Mouse (Mus musculus): ENCODE data around the gene Nmnat3. TPM values are rescaled to one million over a fixed set of nuclear protein-coding genes. Genes with fewer than 3 reads are reported as not detected.
"Not testable (repeated sequence)": the region's sequence is repeated elsewhere in the genome, so short reads cannot be mapped to it uniquely, and the experiment has no call there.

Gene Nmnat3
- 1.2 and 1.4 TPM in 2 replicates for polyA plus RNA-seq (2015; fragmentation: Nextera tagmentation; extraction: Ambion mirVana)

DNA sequence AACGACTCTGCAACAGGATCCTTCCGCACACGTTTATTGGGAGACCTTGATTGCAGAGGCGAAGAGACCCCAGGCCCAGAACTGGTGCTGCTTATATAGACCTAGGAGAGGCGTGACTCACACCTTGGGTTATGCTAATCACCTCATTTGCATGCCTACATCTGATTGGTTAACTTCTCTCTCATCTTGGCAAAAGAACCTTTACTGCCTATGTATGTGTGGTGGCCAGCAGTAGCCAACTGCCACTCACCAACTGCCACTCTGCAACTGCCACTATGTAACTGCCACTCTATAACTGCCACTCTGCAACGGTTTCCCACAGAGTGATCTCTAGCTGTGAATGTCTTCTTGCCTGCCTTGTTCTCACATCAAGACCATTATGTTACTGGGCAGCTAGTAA, at the start of gene Nmnat3:
Gene Nmnat3, plus strand, starts transcription at position 301 of the 400 bp plus-strand sequence.
- not testable (repeated sequence) for H3K27ac ChIP-seq (replicated peaks); H3K4me1 ChIP-seq (replicated peaks); H3K4me3 ChIP-seq; ATAC-seq (ENCODE audit: low FRiP score, low read depth); H3K36me3 ChIP-seq; H3K4me2 ChIP-seq; H3K27me3 ChIP-seq; H3K9me3 ChIP-seq; H3K9ac ChIP-seq
- WGBS, result 82% methylated on average over 6 of the region's 6 CpGs

DNA sequence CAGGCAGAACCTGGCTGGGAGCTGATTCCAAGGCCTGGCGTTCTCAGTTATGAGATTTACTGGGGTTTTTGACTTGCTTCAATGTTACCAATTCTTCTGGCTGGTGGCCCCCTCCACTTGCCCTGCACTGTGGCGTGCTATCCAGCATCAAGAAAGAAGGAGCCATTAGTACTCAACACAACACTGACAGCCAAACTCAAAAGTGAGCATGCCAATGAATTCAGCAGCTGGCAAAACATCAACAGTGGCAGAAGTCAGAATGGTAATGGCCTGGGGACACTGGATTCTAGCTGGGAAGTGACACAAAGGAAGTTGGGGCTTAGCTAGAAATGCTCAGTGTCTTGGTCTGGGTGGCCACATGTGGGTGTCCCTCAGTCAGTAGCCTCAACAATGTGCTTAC, 43.8 kb upstream of the Nmnat3 start:
- H3K9me3 ChIP-seq, result no peaks in the 10 kb centered on the region
- H3K27me3 ChIP-seq, result no peaks in the 10 kb centered on the region
- no peak overlapping the region for H3K4me3 ChIP-seq
- WGBS, result 86% methylated on average over 2 of the region's 2 CpGs
- H3K4me1 ChIP-seq (replicated peaks), result no peaks in the 10 kb centered on the region
- no peaks in the 10 kb centered on the region for H3K36me3 ChIP-seq
- no peak for ATAC-seq (ENCODE audit: low FRiP score, low read depth)
- H3K9ac ChIP-seq, result no peak overlapping the region
- no peak overlapping the region for H3K4me2 ChIP-seq
- no peak overlapping the region for H3K27ac ChIP-seq (replicated peaks)

DNA sequence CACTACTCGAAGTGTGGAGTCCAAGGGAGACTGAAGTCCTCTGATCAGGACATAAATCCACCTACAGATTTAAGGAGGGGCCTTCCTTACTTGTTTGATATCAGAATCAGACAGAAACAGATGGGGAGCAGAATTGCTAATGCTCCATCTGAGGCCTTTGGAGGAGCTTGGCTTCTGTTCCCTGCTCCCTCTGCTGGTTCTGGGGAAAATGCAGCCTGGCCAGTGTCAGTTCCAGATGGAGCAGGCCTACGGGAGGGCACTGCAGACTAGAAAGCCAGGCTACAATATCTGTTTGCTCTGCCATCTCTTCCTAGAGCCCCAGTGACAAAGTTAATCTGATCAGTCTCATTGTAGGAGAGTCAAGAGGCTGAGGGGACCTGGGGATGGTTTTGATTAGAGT, 43.0 kb upstream of the Nmnat3 start:
- H3K9ac ChIP-seq, result no peak overlapping the region
- H3K27me3 ChIP-seq, result no peaks in the 10 kb centered on the region
- H3K27ac ChIP-seq (replicated peaks), result no peak overlapping the region
- no peak overlapping the region for H3K4me2 ChIP-seq
- no peaks in the 10 kb centered on the region for H3K36me3 ChIP-seq
- no peaks in the 10 kb centered on the region for H3K9me3 ChIP-seq
- 49% methylated on average over 2 of the region's 2 CpGs for WGBS
- no peaks in the 10 kb centered on the region for H3K4me1 ChIP-seq (replicated peaks)
- no peak overlapping the region for H3K4me3 ChIP-seq
- ATAC-seq (ENCODE audit: low FRiP score, low read depth), result no peak

DNA sequence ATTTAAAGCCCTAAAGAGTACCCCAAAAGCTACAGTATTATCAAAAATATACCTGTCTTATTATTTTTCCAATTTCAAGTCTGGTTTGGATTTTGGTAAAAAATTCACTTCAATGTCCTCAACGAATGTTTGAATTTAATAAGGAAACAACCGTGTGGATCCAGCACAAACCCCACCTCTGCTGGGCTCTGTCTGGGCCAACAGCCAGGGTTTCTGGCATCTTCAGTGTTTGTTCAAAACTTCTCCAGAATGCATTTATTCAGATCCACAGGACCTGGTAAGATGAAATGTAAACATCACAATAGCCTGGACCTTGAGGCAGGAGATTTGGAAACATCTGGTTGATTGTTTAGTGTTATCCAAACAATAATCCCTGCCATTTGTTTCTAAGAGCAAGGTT, 42.0 kb upstream of the Nmnat3 start:
- no peak for ATAC-seq (ENCODE audit: low FRiP score, low read depth)
- Histone ChIP-seq H3K36me3 (no peaks in the 10 kb centered on the region), H3K4me3 (no peak overlapping the region), H3K9ac (no peak overlapping the region), H3K4me1 (replicated peaks) (no peaks in the 10 kb centered on the region), H3K4me2 (no peak overlapping the region), H3K27me3 (no peaks in the 10 kb centered on the region), H3K27ac (replicated peaks) (no peak overlapping the region), H3K9me3 (no peaks in the 10 kb centered on the region)
- WGBS, result 84% methylated on average over 2 of the region's 2 CpGs

DNA sequence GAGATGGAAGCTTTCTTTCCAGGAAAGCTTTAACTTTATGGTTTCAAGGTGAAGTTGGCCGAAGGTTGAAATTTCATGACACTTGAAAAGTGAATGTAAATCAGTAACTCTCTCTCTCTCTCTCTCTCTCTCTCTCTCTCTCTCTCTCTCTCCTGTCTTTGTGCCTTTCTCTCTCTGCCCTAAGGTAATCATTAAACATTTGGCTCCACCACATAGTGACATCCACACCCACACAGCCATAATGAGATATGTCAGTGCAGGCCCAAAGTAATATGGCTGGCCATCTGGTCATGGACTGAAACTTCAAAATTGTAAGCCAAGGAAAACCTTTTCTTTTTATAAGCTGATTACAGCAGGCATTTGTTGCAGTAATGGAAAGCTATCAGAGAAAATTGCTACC, 40.9 kb upstream of the Nmnat3 start:
- Histone ChIP-seq H3K4me3 (no peak overlapping the region), H3K36me3 (no peaks in the 10 kb centered on the region), H3K9me3 (no peaks in the 10 kb centered on the region), H3K4me1 (replicated peaks) (no peaks in the 10 kb centered on the region), H3K9ac (no peak overlapping the region), H3K27ac (replicated peaks) (no peak overlapping the region), H3K27me3 (no peaks in the 10 kb centered on the region), H3K4me2 (no peak overlapping the region)
- WGBS, result 100% methylated on average over 1 of the region's 1 CpGs
- no peak for ATAC-seq (ENCODE audit: low FRiP score, low read depth)

DNA sequence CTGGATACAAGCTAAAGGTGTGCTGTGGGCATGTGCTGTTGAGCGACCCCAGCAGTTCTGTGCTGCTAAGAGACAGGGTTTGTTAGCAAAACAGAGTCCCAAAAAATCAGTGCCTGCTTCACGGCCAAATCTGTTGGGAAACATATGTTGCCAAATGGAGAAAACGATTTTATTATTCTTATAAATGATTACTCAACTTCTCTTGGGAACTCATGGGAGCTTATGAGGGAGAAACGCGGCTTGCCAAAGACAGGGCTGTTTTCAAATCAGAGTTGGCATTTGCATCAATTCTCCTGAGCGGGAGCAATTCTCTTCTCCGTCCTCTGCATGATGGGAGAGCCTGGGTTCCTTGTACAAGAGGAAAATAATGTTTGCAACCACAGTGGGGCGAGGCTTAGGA, 27.0 kb upstream of the Nmnat3 start:
- 72% methylated on average over 8 of the region's 8 CpGs for WGBS
- ATAC-seq (ENCODE audit: low FRiP score, low read depth), result no peak
- Histone ChIP-seq H3K4me1 (replicated peaks) (no peaks in the 10 kb centered on the region), H3K27me3 (no peaks in the 10 kb centered on the region), H3K4me2 (no peak overlapping the region), H3K36me3 (no peaks in the 10 kb centered on the region), H3K27ac (replicated peaks) (no peak overlapping the region), H3K9me3 (no peaks in the 10 kb centered on the region), H3K4me3 (no peak overlapping the region), H3K9ac (no peak overlapping the region)

DNA sequence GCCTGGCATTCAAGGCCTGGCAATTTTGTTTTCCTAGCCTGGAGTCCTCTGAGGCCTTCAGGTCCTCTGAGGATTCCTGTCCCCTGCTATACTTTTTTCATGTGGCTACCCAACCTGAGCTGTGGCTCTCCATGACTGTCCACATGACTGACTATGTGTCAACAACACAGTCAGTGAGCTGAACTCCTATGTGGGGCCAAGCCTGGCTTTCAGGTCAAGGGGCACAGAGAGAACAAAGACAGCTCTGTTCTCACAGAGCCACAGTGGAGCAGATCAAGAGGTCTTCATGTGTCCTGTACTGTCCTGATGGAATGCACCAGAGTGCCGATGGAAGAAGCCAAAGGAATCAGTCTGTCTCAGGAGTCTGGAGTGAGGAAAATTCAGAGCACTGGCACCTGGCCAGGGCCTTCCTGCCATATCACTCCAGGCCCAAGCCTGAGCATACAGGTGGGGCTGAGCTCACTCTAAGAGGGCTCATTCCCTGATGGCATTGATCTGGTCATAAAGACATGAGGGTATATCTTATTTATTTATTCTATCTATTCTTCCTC, 25.7 kb upstream of the Nmnat3 start:
- no peak overlapping the region for H3K4me3 ChIP-seq
- no peaks in the 10 kb centered on the region for H3K4me1 ChIP-seq (replicated peaks)
- no peak overlapping the region for H3K27ac ChIP-seq (replicated peaks)
- no peaks in the 10 kb centered on the region for H3K27me3 ChIP-seq
- no peaks in the 10 kb centered on the region for H3K36me3 ChIP-seq
- no peaks in the 10 kb centered on the region for H3K9me3 ChIP-seq
- H3K9ac ChIP-seq, result no peak overlapping the region
- ATAC-seq (ENCODE audit: low FRiP score, low read depth), result no peak
- 15% methylated on average over 1 of the region's 1 CpGs for WGBS
- no peak overlapping the region for H3K4me2 ChIP-seq

DNA sequence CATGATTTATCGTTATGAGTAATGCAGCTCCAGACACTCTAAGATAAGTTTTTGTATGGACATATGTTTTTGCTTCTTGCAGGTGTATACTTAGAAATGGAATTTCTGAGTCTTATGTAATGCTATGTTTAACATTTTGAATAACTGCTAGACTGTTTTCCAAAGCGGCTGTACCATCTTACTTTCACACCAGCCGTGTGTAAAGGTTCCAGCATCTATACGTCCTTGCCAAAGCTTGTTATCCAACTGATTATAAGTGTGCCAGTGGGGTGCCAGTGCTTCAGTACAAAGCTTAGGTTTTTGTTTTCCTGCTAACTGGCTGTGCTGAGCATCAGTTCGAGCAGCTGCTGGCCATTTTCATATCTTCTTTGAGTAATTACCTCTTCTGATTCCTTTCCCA, 22.3 kb upstream of the Nmnat3 start:
- no peaks in the 10 kb centered on the region for H3K9me3 ChIP-seq
- no peaks in the 10 kb centered on the region for H3K4me1 ChIP-seq (replicated peaks)
- no peak overlapping the region for H3K9ac ChIP-seq
- H3K36me3 ChIP-seq, result no peaks in the 10 kb centered on the region
- no peak overlapping the region for H3K4me2 ChIP-seq
- WGBS, result 64% methylated on average over 5 of the region's 5 CpGs
- ATAC-seq (ENCODE audit: low FRiP score, low read depth), result no peak
- H3K27me3 ChIP-seq, result no peaks in the 10 kb centered on the region
- no peak overlapping the region for H3K4me3 ChIP-seq
- H3K27ac ChIP-seq (replicated peaks), result no peak overlapping the region

DNA sequence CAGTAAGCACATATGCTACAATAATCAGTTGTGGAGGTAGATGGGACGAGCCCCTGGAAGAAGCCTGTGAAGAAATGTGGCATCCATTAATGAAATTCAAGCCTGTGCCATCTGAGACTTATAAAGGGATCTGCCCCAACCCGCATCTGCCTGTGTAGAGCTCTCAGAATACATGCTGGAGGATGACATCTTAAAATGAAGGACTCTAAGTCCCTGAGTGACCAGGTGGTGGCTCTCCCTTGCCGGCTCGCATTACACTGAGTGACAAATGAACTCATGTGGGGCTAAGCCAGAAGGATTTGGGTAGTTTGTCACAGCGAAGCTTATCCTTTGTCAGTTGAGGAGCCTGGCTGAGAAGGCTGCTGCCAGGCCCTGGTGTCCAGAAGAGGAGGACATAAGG, 14.5 kb upstream of the Nmnat3 start:
- Histone ChIP-seq H3K27ac (replicated peaks) (no peak overlapping the region), H3K9me3 (no peaks in the 10 kb centered on the region), H3K9ac (no peak overlapping the region), H3K4me2 (no peak overlapping the region), H3K27me3 (no peaks in the 10 kb centered on the region), H3K4me1 (replicated peaks) (no peaks in the 10 kb centered on the region), H3K36me3 (no peaks in the 10 kb centered on the region), H3K4me3 (no peak overlapping the region)
- 70% methylated on average over 5 of the region's 5 CpGs for WGBS
- ATAC-seq (ENCODE audit: low FRiP score, low read depth), result no peak

DNA sequence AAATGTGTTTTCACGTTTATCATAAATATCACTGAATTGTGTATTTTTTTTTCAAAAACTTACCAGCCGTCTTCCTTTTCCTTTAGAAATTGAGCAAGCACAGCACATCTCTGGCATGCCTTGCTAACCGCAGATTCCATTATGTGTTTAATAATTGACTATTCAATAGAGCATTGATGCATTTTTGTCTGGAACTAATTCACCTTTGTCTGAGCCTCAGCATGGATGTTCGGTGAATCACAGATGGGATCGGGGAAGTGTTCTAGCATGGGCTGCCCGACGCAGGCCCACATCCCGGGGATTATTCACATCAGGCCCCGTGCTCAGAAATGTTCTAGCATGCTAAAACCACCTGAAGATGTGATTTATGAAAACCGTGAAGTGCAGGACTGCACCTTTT, 12.2 kb upstream of the Nmnat3 start:
- no peak overlapping the region for H3K27ac ChIP-seq (replicated peaks)
- whole genome bisulfite sequencing, result 23% methylated on average over 10 of the region's 10 CpGs
- H3K36me3 ChIP-seq, result no peaks in the 10 kb centered on the region
- no peak overlapping the region for H3K4me2 ChIP-seq
- ATAC-seq (ENCODE audit: low FRiP score, low read depth), result no peak; the same call in 1 of the 2 replicates
- no peaks in the 10 kb centered on the region for H3K9me3 ChIP-seq
- H3K4me1 ChIP-seq (replicated peaks), result no peaks in the 10 kb centered on the region
- no peak overlapping the region for H3K4me3 ChIP-seq
- H3K9ac ChIP-seq, result no peak overlapping the region
- no peaks in the 10 kb centered on the region for H3K27me3 ChIP-seq

DNA sequence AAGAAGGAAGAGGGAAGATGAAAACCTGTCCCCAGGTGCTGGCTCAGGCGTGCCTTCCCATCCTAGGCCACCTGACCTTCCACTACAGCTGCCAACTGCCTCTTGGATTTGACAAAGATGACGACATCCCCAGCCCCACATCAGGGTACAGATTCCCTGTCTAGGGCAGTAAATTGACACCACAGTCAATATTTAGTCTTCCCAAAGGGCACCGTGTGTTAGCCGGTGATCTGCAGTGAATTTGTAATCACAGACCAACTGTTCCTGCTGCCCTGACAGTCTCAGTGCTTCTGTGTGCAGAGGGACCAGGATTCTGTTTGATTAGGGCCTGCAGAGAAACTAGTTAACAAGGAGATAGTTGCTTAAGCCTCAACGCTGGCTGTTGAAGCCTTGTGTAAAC, 7.1 kb upstream of the Nmnat3 start:
- no peak overlapping the region for H3K4me3 ChIP-seq
- H3K4me1 ChIP-seq (replicated peaks), result no peaks in the 10 kb centered on the region
- no peak overlapping the region for H3K27ac ChIP-seq (replicated peaks)
- H3K9ac ChIP-seq, result no peak overlapping the region
- H3K27me3 ChIP-seq, result no peaks in the 10 kb centered on the region
- no peaks in the 10 kb centered on the region for H3K9me3 ChIP-seq
- 72% methylated on average over 5 of the region's 5 CpGs for WGBS
- H3K36me3 ChIP-seq, result no peaks in the 10 kb centered on the region
- H3K4me2 ChIP-seq, result no peak overlapping the region
- no peak for ATAC-seq (ENCODE audit: low FRiP score, low read depth)

DNA sequence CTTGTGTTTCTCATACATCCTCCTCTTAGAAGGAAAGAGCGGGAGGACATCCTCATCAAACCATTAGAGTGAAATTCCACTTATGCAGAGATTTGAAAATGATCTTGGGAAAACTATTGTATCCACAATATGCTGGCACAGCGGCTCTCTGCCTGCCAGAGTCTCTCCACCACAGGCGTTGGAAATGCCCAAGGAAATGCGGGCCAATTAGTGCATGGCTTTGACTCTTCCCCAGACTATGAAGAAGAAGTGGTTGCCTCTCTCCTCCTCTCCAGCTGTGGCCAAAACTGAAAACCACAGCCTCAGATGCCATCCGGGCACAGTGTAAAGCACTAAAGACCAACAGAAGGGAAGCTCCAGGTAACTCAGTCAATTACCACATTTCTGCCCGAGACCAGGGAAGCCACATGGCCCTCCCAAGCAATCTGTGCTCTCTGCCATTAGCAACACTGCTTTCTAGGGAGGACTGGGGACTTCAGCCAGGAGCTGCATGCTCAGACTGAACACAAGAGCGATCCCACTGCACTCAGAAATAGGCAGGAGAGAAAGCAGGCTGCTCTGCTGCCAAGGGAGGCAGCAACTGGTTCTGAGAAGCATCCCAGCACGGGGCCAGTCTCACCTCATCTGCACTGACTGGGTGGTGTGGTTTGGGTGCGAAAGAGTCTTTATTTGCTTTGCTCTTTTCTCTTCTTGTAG, 1.5 kb upstream of the Nmnat3 start:
- 80% methylated on average over 9 of the region's 9 CpGs for WGBS
- no peak overlapping the region for H3K4me2 ChIP-seq
- H3K9ac ChIP-seq, result no peak overlapping the region
- no peaks in the 10 kb centered on the region for H3K27me3 ChIP-seq
- no peaks in the 10 kb centered on the region for H3K9me3 ChIP-seq
- no peak overlapping the region for H3K4me3 ChIP-seq
- no peaks in the 10 kb centered on the region for H3K4me1 ChIP-seq (replicated peaks)
- no peak overlapping the region for H3K27ac ChIP-seq (replicated peaks)
- no peaks in the 10 kb centered on the region for H3K36me3 ChIP-seq
- no peak for ATAC-seq (ENCODE audit: low FRiP score, low read depth)

DNA sequence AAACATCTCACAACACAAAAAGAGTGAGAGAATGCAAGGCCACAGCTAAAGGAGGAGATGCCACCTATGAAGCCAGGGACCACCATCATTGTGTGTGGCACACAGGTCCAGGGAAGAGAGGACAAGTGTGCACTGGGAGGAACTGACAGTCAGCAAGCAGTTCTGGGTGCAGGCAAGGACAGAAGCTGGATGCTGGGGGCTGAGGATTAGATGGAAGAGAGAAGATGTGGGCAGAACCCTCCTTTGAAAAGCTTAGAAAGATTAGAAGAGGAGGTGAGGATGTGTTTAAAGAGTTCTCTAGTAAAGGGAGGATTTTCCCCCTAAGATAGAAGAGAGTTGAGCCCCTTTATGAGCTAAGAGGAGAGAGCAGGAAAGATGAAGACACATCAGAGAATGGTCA, 2.4 kb downstream of the Nmnat3 start:
- no peak for ATAC-seq (ENCODE audit: low FRiP score, low read depth)
- Histone ChIP-seq H3K4me2 (no peak overlapping the region), H3K4me1 (replicated peaks) (no peaks in the 10 kb centered on the region), H3K27me3 (no peaks in the 10 kb centered on the region), H3K27ac (replicated peaks) (no peak overlapping the region), H3K36me3 (no peaks in the 10 kb centered on the region), H3K9ac (no peak overlapping the region), H3K9me3 (no peaks in the 10 kb centered on the region), H3K4me3 (no peak overlapping the region)
